Mouse (Mus musculus): Measurements from ENCODE around the gene Adcy9. TPM values are rescaled to one million over a fixed set of nuclear protein-coding genes. Genes with fewer than 3 reads are reported as not detected.

Gene Adcy9
- polyA plus RNA-seq, 1 experiment, result 10.4 TPM

DNA sequence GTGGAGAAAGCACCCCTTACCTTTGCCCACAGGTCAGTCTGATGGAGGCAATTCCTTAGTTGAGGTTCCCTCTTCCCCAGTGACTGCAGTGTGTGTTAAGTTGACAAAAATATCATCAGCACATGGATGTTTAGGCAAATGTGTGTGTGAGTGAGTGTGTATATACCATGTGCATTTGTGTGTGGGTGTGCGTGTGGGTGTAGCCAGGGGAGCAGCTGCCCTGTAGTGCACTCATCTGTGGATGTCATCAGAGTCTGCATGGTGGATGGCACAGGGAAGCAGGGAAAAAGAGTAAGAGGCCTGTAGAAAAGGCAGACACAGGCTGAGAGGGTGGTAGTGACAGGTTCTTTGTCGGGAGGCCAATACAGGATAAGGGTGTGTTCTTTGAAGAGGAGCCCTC is 94.5 kb downstream of the Adcy9 start:
- no peaks in the 10 kb centered on the region for H3K27me3 ChIP-seq (ENCODE audit: control insufficient read depth, insufficient read depth, low read length)
- H3K36me3 ChIP-seq (ENCODE audit: control insufficient read depth, insufficient read depth, low read length), result peaks cover 2% of the 10 kb centered on the region
- no peak for TF ChIP-seq CTCF (IDR thresholded peaks at IDR 0.05; ENCODE audit: extremely low read depth, insufficient read length, insufficient replicate concordance, low read depth, low read length)
- TF ChIP-seq POLR2A (IDR thresholded peaks at IDR 0.05; ENCODE audit: low read depth, low read length), result no peak
- WGBS, result 84% methylated on average over 2 of the region's 2 CpGs
- H3K4me3 ChIP-seq (ENCODE audit: low read depth, low read length), result no peak overlapping the region
- no peaks in the 10 kb centered on the region for H3K4me1 ChIP-seq (ENCODE audit: control insufficient read depth, insufficient read depth, insufficient read length, low read length)
- no peak overlapping the region for H3K27ac ChIP-seq (ENCODE audit: insufficient read depth, low read depth, low read length)

DNA sequence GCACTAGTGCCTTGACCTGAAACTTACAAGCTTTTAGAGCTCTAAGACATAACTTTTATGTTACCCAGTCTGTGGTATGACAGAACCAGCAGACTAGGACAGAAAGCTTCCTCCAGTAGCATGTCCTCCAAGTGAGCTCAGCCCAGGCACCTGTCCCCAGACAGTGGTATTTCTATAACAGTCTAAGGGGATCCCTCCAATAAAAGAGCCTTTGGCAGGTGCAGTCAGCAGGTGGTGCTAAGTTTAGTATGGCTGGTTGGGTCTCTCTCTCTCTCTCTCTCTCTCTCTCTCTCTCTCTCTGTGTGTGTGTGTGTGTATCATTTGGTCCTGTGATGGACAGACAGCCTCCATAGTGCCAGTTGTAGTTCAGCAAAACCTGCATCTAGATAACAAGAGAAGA is 95.3 kb downstream of the Adcy9 start:
- TF ChIP-seq POLR2A (IDR thresholded peaks at IDR 0.05; ENCODE audit: low read depth, low read length) (no peak), CTCF (IDR thresholded peaks at IDR 0.05; ENCODE audit: extremely low read depth, insufficient read length, insufficient replicate concordance, low read depth, low read length) (no peak)
- H3K4me1 ChIP-seq (ENCODE audit: control insufficient read depth, insufficient read depth, insufficient read length, low read length), result no peaks in the 10 kb centered on the region
- H3K27me3 ChIP-seq (ENCODE audit: control insufficient read depth, insufficient read depth, low read length), result no peaks in the 10 kb centered on the region
- no peak overlapping the region for H3K27ac ChIP-seq (ENCODE audit: insufficient read depth, low read depth, low read length)
- peaks cover 2% of the 10 kb centered on the region for H3K36me3 ChIP-seq (ENCODE audit: control insufficient read depth, insufficient read depth, low read length)
- H3K4me3 ChIP-seq (ENCODE audit: low read depth, low read length), result no peak overlapping the region

DNA sequence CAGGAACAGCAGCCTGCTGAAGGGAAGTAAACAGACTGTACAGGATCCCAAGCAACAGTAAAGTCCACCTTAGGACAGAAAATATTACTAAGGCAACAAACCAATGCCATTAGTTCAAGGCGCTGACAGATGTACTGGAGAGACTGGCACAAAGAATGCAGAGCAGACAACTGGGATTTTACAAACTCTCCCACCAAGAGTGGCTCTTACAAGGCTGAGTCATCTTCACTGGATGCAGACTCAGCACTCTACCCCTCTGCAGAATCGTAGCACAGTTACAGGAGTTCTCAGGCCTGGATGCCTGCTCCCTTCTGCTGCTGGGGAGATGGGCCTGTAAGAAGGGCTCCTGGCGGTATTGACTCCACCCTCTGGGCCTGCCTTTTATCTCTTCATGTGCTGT is 99.4 kb downstream of the Adcy9 start:
- Histone ChIP-seq H3K4me1 (ENCODE audit: control insufficient read depth, insufficient read depth, insufficient read length, low read length) (no peaks in the 10 kb centered on the region), H3K27me3 (ENCODE audit: control insufficient read depth, insufficient read depth, low read length) (no peaks in the 10 kb centered on the region), H3K36me3 (ENCODE audit: control insufficient read depth, insufficient read depth, low read length) (peaks cover 2% of the 10 kb centered on the region), H3K27ac (ENCODE audit: insufficient read depth, low read depth, low read length) (no peak overlapping the region), H3K4me3 (ENCODE audit: low read depth, low read length) (no peak overlapping the region)
- 77% methylated on average over 3 of the region's 3 CpGs for WGBS
- TF ChIP-seq POLR2A (IDR thresholded peaks at IDR 0.05; ENCODE audit: low read depth, low read length), result no peak
- no peak for TF ChIP-seq CTCF (IDR thresholded peaks at IDR 0.05; ENCODE audit: extremely low read depth, insufficient read length, insufficient replicate concordance, low read depth, low read length)

DNA sequence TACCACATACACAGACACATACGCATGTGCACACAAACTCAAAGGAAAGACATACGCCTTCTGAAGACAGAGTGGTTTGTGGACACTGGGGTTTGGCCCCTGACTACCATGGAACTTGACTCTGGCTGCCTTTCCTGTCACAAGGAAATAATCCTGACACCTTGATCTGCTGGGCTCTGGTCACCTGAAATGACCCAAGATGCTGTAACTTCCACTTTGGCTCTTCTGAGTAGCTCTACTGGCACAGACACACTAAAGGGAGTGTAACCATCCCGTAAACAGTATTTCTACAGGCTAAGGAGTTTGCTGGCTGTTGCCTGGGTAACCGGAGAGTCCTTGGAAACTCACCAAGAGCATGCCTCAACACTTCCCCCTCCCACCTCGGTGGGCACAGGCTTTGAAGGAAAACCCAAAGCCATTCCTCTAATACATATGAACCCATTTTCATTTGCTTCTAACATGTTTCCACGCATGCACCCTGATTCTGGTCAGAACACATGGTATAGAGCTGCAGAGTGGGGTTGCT is 102.2 kb downstream of the Adcy9 start:
- Histone ChIP-seq H3K4me3 (ENCODE audit: low read depth, low read length) (no peak overlapping the region), H3K4me1 (ENCODE audit: control insufficient read depth, insufficient read depth, insufficient read length, low read length) (no peaks in the 10 kb centered on the region), H3K36me3 (ENCODE audit: control insufficient read depth, insufficient read depth, low read length) (no peaks in the 10 kb centered on the region), H3K27ac (ENCODE audit: insufficient read depth, low read depth, low read length) (no peak overlapping the region), H3K27me3 (ENCODE audit: control insufficient read depth, insufficient read depth, low read length) (no peaks in the 10 kb centered on the region)
- 67% methylated on average over 6 of the region's 6 CpGs for WGBS
- TF ChIP-seq CTCF (IDR thresholded peaks at IDR 0.05; ENCODE audit: extremely low read depth, insufficient read length, insufficient replicate concordance, low read depth, low read length), result no peak
- TF ChIP-seq POLR2A (IDR thresholded peaks at IDR 0.05; ENCODE audit: low read depth, low read length), result no peak

DNA sequence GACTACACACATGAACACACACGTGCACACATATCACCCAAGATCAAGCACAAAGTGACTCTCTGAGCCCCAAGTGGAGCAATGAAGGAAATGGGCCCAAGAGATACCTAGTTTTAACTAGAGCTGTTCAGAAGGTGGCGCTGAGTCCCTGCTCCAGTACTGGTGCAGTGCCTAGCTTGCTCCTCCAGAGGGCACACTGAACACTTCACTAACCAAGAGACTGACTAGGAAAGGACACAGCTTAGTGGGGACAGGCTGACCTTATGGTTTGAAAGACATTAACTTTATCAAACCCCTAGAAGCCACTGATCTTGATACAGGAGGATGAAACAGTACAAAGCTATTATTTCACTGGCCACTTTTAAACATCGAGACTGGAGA is 104.2 kb downstream of the Adcy9 start:
- no peak overlapping the region for H3K27ac ChIP-seq (ENCODE audit: insufficient read depth, low read depth, low read length)

DNA sequence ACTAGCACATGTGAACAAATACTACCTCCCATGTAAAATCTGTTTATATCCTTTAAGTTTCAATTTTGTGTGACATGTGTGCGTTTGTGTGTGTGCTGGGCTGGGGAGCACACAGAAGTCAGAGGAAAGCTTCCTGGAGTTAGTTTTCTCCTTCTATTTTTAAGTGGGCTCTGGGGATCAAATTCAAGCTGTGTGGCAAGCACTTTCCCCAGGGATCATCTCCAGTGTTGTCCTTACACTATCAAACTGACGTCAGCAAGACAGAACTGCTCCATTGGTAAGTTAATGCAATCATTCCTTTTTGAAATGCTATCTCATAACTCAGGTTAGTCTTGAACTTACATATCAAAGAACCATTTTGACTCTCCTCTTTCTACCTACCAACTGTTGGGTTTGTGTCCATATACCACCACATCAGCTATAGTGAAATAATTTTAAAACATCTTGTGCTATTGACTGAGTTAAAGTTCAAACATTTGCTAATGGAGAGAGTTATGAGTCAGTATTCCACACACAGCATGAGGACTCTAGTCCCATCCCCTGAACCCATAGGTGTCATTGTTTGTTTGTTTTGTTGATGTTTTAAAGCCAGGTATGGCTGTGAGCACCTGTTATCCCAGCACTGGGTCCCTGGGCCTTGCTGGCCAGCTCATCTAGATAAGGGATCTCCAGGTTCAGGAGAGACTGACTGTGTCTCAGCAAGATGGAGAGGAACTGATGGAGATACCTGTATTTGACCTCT is 104.8 kb downstream of the Adcy9 start:
- no peaks in the 10 kb centered on the region for H3K27me3 ChIP-seq (ENCODE audit: control insufficient read depth, insufficient read depth, low read length)
- TF ChIP-seq CTCF (IDR thresholded peaks at IDR 0.05; ENCODE audit: extremely low read depth, insufficient read length, insufficient replicate concordance, low read depth, low read length), result no peak
- H3K36me3 ChIP-seq (ENCODE audit: control insufficient read depth, insufficient read depth, low read length), result peaks cover 8% of the 10 kb centered on the region; the same call in 1 of the 2 replicates
- H3K4me3 ChIP-seq (ENCODE audit: low read depth, low read length), result no peak overlapping the region
- no peak overlapping the region for H3K27ac ChIP-seq (ENCODE audit: insufficient read depth, low read depth, low read length)
- WGBS, result 83% methylated on average over 2 of the region's 2 CpGs
- H3K4me1 ChIP-seq (ENCODE audit: control insufficient read depth, insufficient read depth, insufficient read length, low read length), result no peaks in the 10 kb centered on the region

More for the DNA sequence above, 104.2 kb downstream of the Adcy9 start:
- Histone ChIP-seq H3K27me3 (ENCODE audit: control insufficient read depth, insufficient read depth, low read length) (no peaks in the 10 kb centered on the region), H3K4me1 (ENCODE audit: control insufficient read depth, insufficient read depth, insufficient read length, low read length) (no peaks in the 10 kb centered on the region), H3K4me3 (ENCODE audit: low read depth, low read length) (no peak overlapping the region), H3K36me3 (ENCODE audit: control insufficient read depth, insufficient read depth, low read length) (peaks cover 8% of the 10 kb centered on the region; the same call in 1 of the 2 replicates)
- WGBS, result 31% methylated on average over 3 of the region's 3 CpGs
- TF ChIP-seq POLR2A (IDR thresholded peaks at IDR 0.05; ENCODE audit: low read depth, low read length) (no peak), CTCF (IDR thresholded peaks at IDR 0.05; ENCODE audit: extremely low read depth, insufficient read length, insufficient replicate concordance, low read depth, low read length) (peak; percentile 99; the same call in 1 of the 2 replicates)

DNA sequence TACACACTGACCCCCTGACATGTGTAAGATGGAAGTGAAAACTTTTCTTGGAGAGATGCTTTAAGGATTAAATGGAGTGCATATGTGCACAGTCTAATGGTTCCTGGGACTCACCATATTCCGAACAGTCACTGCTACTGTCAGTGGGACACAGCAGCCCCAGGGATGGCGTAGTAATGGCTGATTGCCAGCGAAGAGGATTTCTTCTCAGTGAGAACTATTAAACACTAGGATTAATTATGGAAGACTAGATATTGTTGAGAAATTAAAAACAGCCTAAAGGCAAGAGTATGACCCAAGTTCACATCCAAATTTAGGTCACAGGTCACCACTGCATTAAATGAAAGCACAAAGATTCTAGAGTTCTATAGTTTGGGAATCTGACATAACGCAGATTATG is 105.4 kb downstream of the Adcy9 start:
- H3K36me3 ChIP-seq (ENCODE audit: control insufficient read depth, insufficient read depth, low read length), result peaks cover 8% of the 10 kb centered on the region; the same call in 1 of the 2 replicates
- no peaks in the 10 kb centered on the region for H3K4me1 ChIP-seq (ENCODE audit: control insufficient read depth, insufficient read depth, insufficient read length, low read length)
- no peak overlapping the region for H3K4me3 ChIP-seq (ENCODE audit: low read depth, low read length)
- WGBS, result 93% methylated on average over 4 of the region's 4 CpGs
- no peak overlapping the region for H3K27ac ChIP-seq (ENCODE audit: insufficient read depth, low read depth, low read length)
- TF ChIP-seq CTCF (IDR thresholded peaks at IDR 0.05; ENCODE audit: extremely low read depth, insufficient read length, insufficient replicate concordance, low read depth, low read length), result no peak
- no peak for TF ChIP-seq POLR2A (IDR thresholded peaks at IDR 0.05; ENCODE audit: low read depth, low read length)
- H3K27me3 ChIP-seq (ENCODE audit: control insufficient read depth, insufficient read depth, low read length), result no peaks in the 10 kb centered on the region

All from small intestine, adult 2 months (tissue).